ENCODE assay signal across 8 mouse cellular contexts in the genomic region with DNA sequence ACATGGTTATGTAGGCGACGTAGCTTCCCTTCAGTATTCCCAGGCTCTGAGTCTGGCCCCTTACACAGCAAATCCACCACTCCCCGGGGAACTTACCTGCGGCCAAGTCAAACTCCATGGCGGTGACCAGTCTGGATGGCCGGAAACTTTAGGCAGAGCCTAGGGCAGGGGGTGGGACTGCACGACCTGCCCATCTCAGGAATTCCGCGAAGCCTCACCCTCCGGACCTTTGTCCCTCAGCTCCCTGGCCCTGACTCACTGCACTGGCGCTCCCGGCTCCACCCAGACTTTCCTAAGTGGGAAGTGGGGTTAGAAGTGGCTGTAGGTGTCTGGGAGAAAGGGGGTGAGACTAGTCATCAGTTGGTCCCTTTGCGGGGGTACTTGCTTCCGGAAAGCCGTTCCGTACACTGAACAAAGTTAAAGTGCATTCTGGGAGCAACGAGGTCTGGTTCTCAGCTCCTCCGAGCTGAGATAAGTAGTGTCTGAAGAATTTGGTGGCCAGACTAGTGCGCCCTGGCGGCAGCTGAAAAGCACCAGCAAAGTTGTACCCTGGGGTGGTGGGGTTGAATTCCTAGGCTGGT. TPM values are rescaled to one million over a fixed set of nuclear protein-coding genes. Genes with fewer than 3 reads are reported as not detected.
DNase-seq lines count a peak whose midpoint lies in the region; ATAC-seq lines count a peak whose summit lies in the region.

A gene (minus strand): TSS at position 206 of the 581 bp plus-strand sequence.

- peaks cover 22% of the 10 kb centered on the region; the same call in 1 of the 2 replicates for H3K36me3 ChIP-seq in lung, embryonic 15.5 days

- peak within 1 kb of the TSS; percentile 62 for H3K4me2 ChIP-seq in lung, embryonic 15.5 days

- no peaks in the 10 kb centered on the region for H3K9me3 ChIP-seq in lung, embryonic 15.5 days

- H3K4me3 ChIP-seq in lung, embryonic 15.5 days: peak within 1 kb of the TSS; percentile 39

- H3K27me3 ChIP-seq in lung, embryonic 15.5 days: no peaks in the 10 kb centered on the region

- peak; percentile 16; the same call in 1 of the 2 replicates for ATAC-seq in lung, embryonic 15.5 days (ENCODE audit: borderline replicate concordance, extremely low read depth, low FRiP score, low TSS enrichment)

- H3K27ac ChIP-seq in lung, embryonic 15.5 days: peak within 1 kb of the TSS; percentile 71

- peak; percentile 88 for DNase-seq in 3134 (ENCODE audit: extremely low read depth, insufficient read length, low spot score)
- peak; percentile 50 for DNase-seq in adrenal gland, postnatal 14 days
- peak; percentile 43 for DNase-seq in heart, adult 8-10 months (ENCODE audit: low spot score)
- peak; percentile 64 to 69 for DNase-seq in kidney, adult 8-10 months
- DNase-seq in spleen, postnatal 36 days (ENCODE audit: low spot score in 2 of 2): peak; percentile 18 to 33
- no peak for DNase-seq in gastrocnemius, postnatal 10 days
- no peak for DNase-seq in layer of hippocampus, adult 18-20 months (ENCODE audit: low spot score in 2 of 2)

- H3K4me1 ChIP-seq in lung, embryonic 15.5 days: peaks cover 33% of the 10 kb centered on the region

- 25% methylated on average over 20 of the region's 20 CpGs for WGBS in lung, embryonic 15.5 days

- H3K9ac ChIP-seq in lung, embryonic 15.5 days: peak within 1 kb of the TSS; percentile 37

RNA-seq across cellular contexts. Expression of the gene that starts here (rescaled TPM):
- total RNA-seq in adrenal gland, postnatal 14 days (2021): 2.4 and 2.7 TPM in 2 replicates
- total RNA-seq in heart, adult 8-10 months (2022): 1 to 10 TPM; 1.7 to 3.9 (median 2.6) TPM
- 13.1 and 14.4 TPM in 2 replicates for polyA plus RNA-seq in lung, embryonic 15.5 days (2015; fragmentation: Nextera tagmentation; extraction: Ambion mirVana)
- total RNA-seq in gastrocnemius, postnatal 10 days (2021): 1 to 10 TPM in 1 of 2 experiments, under 1 TPM in 1; 0.72 to 1.3 TPM
- not detected for total RNA-seq in layer of hippocampus, adult 18-20 months (2021)

Comparison
In these comparisons a context has a peak if more than half of its experiments do, and no peak if none do; other contexts are left out.
1. DNase-seq: peak in 3134 (single experiment), adrenal gland, postnatal 14 days (single experiment), heart, adult 8-10 months (single experiment), kidney, adult 8-10 months (2 of 2) and spleen, postnatal 36 days (2 of 2); none in gastrocnemius, postnatal 10 days (single experiment) and layer of hippocampus, adult 18-20 months (0 of 2).